Mouse (Mus musculus) liver, adult 2 months (tissue): ENCODE data around the gene Slc9a9. TPM values are rescaled to one million over a fixed set of nuclear protein-coding genes. Genes with fewer than 3 reads are reported as not detected.

Source experiments
- DNase-seq: peaks from one replicate; pipeline ENCODE4 v3.0.0-alpha.2; 2011; ENCODE audit warnings: low read depth, low spot score; ENCODE audit errors: extremely low read depth
- H3K27ac ChIP-seq: fragments of 200-500 bp; replicated peaks from 2 replicates; pipeline ENCODE4 v1.5.1; 2012; ENCODE audit warnings: low read depth, mild to moderate bottlenecking, control low read depth, inconsistent platforms, low read length; ENCODE audit not compliant: insufficient read depth
- H3K27me3 ChIP-seq: fragments of 200-500 bp; 2 replicates; pipeline ENCODE4 v1.6.1; 2012; ENCODE audit warnings: mild to moderate bottlenecking, moderate library complexity, low read length, inconsistent platforms; ENCODE audit not compliant: control insufficient read depth, insufficient read depth
- H3K36me3 ChIP-seq: fragments of 200-500 bp; 2 replicates; pipeline ENCODE4 v1.6.1; 2012; ENCODE audit warnings: low read length, inconsistent platforms; ENCODE audit not compliant: control insufficient read depth, insufficient read depth
- H3K4me1 ChIP-seq: fragments of 200-500 bp; 2 replicates; pipeline ENCODE4 v1.6.1; 2011; ENCODE audit warnings: low read length; ENCODE audit not compliant: control insufficient read depth, insufficient read depth
- H3K4me3 ChIP-seq: fragments of 200-500 bp; 2 replicates; pipeline ENCODE4 v1.5.1; 2011; ENCODE audit warnings: low read depth, mild to moderate bottlenecking, control low read depth, low read length, moderate library complexity; ENCODE audit not compliant: insufficient read depth
- H3K79me2 ChIP-seq: fragments of 200-500 bp; 2 replicates; pipeline ENCODE4 v1.6.1; 2012; ENCODE audit warnings: inconsistent platforms, mild to moderate bottlenecking, low read length, moderate library complexity; ENCODE audit not compliant: control insufficient read depth, insufficient read depth
- H3K9ac ChIP-seq: fragments of 200-500 bp; 2 replicates; pipeline ENCODE4 v1.6.1; 2012; ENCODE audit warnings: low read depth, mild to moderate bottlenecking, control low read depth, inconsistent platforms, low read length
- CTCF ChIP-seq: fragments of 200-500 bp; IDR thresholded peaks from 2 replicates; pipeline ENCODE4 v1.5.1; 2011; ENCODE audit warnings: low read depth, low read length, control low read depth
- POLR2A ChIP-seq: fragments of 200-500 bp; IDR thresholded peaks from 2 replicates; pipeline ENCODE4 v1.6.1; 2011; ENCODE audit warnings: low read length, control low read depth; ENCODE audit not compliant: insufficient read depth; ENCODE audit errors: extremely low read depth
- WGBS: fragments of 180-500 bp; shearing (Covaris S2); methylation state at CpG from one replicate; pipeline ENCODE4 v1.1.7; 2018; 5-methylcytosine and 5-hydroxymethylcytosine counted together
- polyA plus RNA-seq: library from polyadenylated mRNA; depleted of rRNA; stranded (reverse); fragments of >200 nt; gene quantifications from 2 replicates; pipeline ENCODE4 v1.2.3, GENCODE M21; 2012
- total RNA-seq: library from RNA; depleted of rRNA; stranded (reverse); fragments of >200 nt; gene quantifications from 2 replicates; pipeline ENCODE4 v1.2.3, GENCODE M21; 2014

The Slc9a9 gene
- total and polyA plus RNA-seq, 2 experiments, result 1.7 to 6.0 TPM

- no peak overlapping the region for H3K27ac ChIP-seq
- DNase-seq, result no peak
These were observed 489.2 kb downstream of the Slc9a9 start for GRCm38 (mm10) chr9:95158916-95159315.

GRCm38 (mm10) chr9:95160575-95161300 lies 491.0 kb downstream of the Slc9a9 start:
- Histone ChIP-seq H3K27ac (no peak overlapping the region), H3K4me3 (no peak overlapping the region), H3K36me3 (no peaks in the 10 kb centered on the region), H3K79me2 (no peaks in the 10 kb centered on the region), H3K27me3 (no peaks in the 10 kb centered on the region), H3K9ac (no peak overlapping the region), H3K4me1 (no peaks in the 10 kb centered on the region)
- TF ChIP-seq POLR2A (no peak), CTCF (no peak)
- WGBS, result 94% methylated on average over 7 of the region's 7 CpGs
- DNase-seq, result no peak

More at GRCm38 (mm10) chr9:95158916-95159315, 489.2 kb downstream of the Slc9a9 start:
- Histone ChIP-seq H3K4me1 (no peaks in the 10 kb centered on the region), H3K9ac (no peak overlapping the region), H3K27me3 (no peaks in the 10 kb centered on the region), H3K79me2 (no peaks in the 10 kb centered on the region), H3K4me3 (no peak overlapping the region), H3K36me3 (no peaks in the 10 kb centered on the region)
- 74% methylated on average over 8 of the region's 8 CpGs for WGBS
- TF ChIP-seq POLR2A (no peak), CTCF (no peak)

DNA sequence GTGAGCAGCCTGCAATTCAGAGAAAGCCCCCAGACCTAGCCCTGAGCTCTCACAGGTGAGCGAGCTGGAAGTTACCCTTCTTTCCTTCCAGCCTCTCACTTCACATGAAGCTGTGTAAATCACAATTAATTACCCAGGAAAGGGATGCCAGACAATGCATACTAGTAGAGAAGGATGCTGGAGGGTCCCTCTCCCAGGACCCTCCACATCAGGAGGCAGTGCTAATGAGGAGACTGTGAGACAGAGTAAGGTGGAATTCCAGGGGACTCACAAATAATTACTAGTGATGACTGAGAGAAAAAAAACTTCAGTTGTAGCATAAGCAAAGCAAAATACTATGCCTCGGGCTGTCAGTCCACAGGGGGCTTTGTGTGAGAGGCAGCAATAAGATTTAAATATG lies 492.0 kb downstream of the Slc9a9 start:
- WGBS, result 97% methylated on average over 2 of the region's 2 CpGs
- no peak overlapping the region for H3K9ac ChIP-seq

DNA sequence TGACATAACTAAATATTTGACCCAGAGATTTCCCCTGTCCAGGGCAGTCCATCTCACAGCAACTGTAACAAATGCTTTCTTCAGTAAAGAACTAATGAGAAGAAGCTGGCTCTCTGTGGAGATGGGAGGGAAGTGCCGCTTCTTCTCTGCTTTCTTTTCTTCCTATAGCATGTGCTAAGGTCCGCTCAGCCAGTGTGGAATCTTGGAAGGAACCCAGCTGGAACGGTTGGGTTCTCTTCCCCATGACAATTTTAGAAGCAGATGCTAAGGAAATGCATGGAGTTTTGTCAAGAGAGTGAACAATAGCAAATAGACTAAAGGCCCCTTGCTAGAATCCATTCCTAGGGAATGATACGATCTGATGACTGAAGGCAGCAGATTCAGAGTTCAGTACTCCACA lies 496.5 kb downstream of the Slc9a9 start:
- H3K4me3 ChIP-seq, result no peak overlapping the region
- no peak overlapping the region for H3K27ac ChIP-seq
- no peaks in the 10 kb centered on the region for H3K27me3 ChIP-seq
- TF ChIP-seq CTCF, result no peak
- DNase-seq, result no peak
- no peaks in the 10 kb centered on the region for H3K4me1 ChIP-seq
- no peak overlapping the region for H3K9ac ChIP-seq
- H3K79me2 ChIP-seq, result no peaks in the 10 kb centered on the region
- no peaks in the 10 kb centered on the region for H3K36me3 ChIP-seq
- WGBS, result 82% methylated on average over 4 of the region's 4 CpGs

More for the DNA sequence above, 492.0 kb downstream of the Slc9a9 start:
- Histone ChIP-seq H3K36me3 (no peaks in the 10 kb centered on the region), H3K4me3 (no peak overlapping the region), H3K27ac (no peak overlapping the region), H3K27me3 (no peaks in the 10 kb centered on the region), H3K79me2 (no peaks in the 10 kb centered on the region), H3K4me1 (no peaks in the 10 kb centered on the region)
- no peak for DNase-seq
- TF ChIP-seq CTCF, result no peak

GRCm38 (mm10) chr9:95167806-95168205 lies 498.1 kb downstream of the Slc9a9 start:
- H3K27me3 ChIP-seq, result no peaks in the 10 kb centered on the region
- WGBS, result 79% methylated on average over 1 of the region's 1 CpGs
- H3K9ac ChIP-seq, result no peak overlapping the region
- no peak overlapping the region for H3K27ac ChIP-seq
- DNase-seq, result no peak
- no peak overlapping the region for H3K4me3 ChIP-seq
- no peaks in the 10 kb centered on the region for H3K36me3 ChIP-seq
- H3K79me2 ChIP-seq, result no peaks in the 10 kb centered on the region
- H3K4me1 ChIP-seq, result no peaks in the 10 kb centered on the region
- TF ChIP-seq CTCF (no peak), POLR2A (no peak)

DNA sequence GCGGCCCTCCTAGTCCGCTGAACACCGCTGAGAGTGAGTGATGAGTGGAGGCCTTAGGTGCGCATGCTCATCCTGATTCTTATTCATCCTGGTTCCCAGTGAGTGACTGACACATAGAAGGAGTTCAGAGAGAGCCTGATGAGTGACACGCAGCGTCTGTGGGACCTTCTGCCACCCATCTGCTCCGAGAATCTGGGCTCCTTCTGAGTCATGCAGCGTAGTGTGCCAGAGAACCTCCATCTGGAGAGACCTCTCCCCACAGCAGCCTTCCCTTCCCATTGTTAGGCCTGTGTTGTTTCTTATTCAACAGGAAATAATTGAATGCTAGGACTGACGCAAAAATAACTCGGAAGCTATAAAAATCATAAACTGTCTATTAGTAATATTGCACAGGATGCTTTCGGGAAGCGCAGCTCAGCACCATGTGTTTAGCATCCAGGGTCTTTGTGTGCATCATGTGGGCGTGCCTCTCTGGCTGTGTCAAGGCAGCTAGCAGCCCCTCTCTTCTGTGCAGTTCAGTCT lies 498.8 kb downstream of the Slc9a9 start:
- no peak for TF ChIP-seq POLR2A
- WGBS, result 86% methylated on average over 13 of the region's 13 CpGs
- no peak overlapping the region for H3K27ac ChIP-seq

More for the DNA sequence above, 498.8 kb downstream of the Slc9a9 start:
- Histone ChIP-seq H3K79me2 (no peaks in the 10 kb centered on the region), H3K4me3 (no peak overlapping the region), H3K36me3 (no peaks in the 10 kb centered on the region), H3K4me1 (no peaks in the 10 kb centered on the region), H3K9ac (no peak overlapping the region), H3K27me3 (no peaks in the 10 kb centered on the region)
- no peak for DNase-seq
